9 mouse cellular contexts compared by ENCODE assay signal in genomic region chr9:114057090-114057796, GRCm38 (mm10). TPM values are rescaled to one million over a fixed set of nuclear protein-coding genes. Genes with fewer than 3 reads are reported as not detected.
DNase-seq lines count a peak whose midpoint lies in the region; ATAC-seq and TF ChIP-seq lines count a peak whose summit lies in the region.
"Had no signal": no experiment of that assay in that cellular context is flagged by ENCODE, and none has a peak within 500 bp of the region (broad histone marks: within the 10 kb centered on the region; RNA-seq: fewer than 3 reads in every experiment).

Gene Susd5, plus strand, starts transcription at chr9:114057140.

- no peak for TF ChIP-seq CTCF in C2C12 (IDR thresholded peaks at IDR 0.05; ENCODE audit: control insufficient read depth, insufficient read depth, insufficient read length)

- peaks cover 43% of the 10 kb centered on the region for H3K27me3 ChIP-seq in heart, embryonic 14.5 days (ENCODE audit: control insufficient read depth, insufficient read depth, low read length)
- no peaks in the 10 kb centered on the region for H3K27me3 ChIP-seq in C2C12 (ENCODE audit: control insufficient read depth, insufficient read depth, insufficient read length)
- peaks cover 46% of the 10 kb centered on the region for H3K27me3 ChIP-seq in embryonic facial prominence, embryonic 12.5 days
- peaks cover 30% of the 10 kb centered on the region for H3K27me3 ChIP-seq in limb, embryonic 11.5 days (ENCODE audit: control insufficient read depth, insufficient read depth, low read length)
- peaks cover 35% of the 10 kb centered on the region for H3K27me3 ChIP-seq in stomach, embryonic 15.5 days (replicated peaks)

- 0 out of 2 replicates have a peak, but pooled peaks have one; percentile 47 for ATAC-seq in heart, embryonic 14.5 days (ENCODE audit: insufficient number of reproducible peaks, insufficient read depth, low FRiP score, low read depth)
- peak; percentile 76; the same call in 1 of the 2 replicates for ATAC-seq in embryonic facial prominence, embryonic 12.5 days (ENCODE audit: insufficient number of reproducible peaks, insufficient read depth, low FRiP score, low TSS enrichment)
- peak; percentile 35; the same call in 1 of the 2 replicates for ATAC-seq in limb, embryonic 11.5 days (ENCODE audit: insufficient number of reproducible peaks, low FRiP score, low TSS enrichment, low read depth)
- ATAC-seq in stomach, embryonic 15.5 days (ENCODE audit: insufficient read depth, low FRiP score, low read depth), result no peak

- H3K27ac ChIP-seq in heart, embryonic 14.5 days (replicated peaks in 1 of 2; ENCODE audit: control insufficient read depth in 1 of 2, insufficient read depth in 1 of 2, low read depth in 2 of 2, low read length in 2 of 2), result no peak within 1 kb of the TSS
- H3K27ac ChIP-seq in embryonic facial prominence, embryonic 12.5 days, result no peak within 1 kb of the TSS
- H3K27ac ChIP-seq in limb, embryonic 11.5 days (replicated peaks; ENCODE audit: low read depth, low read length), result no peak within 1 kb of the TSS
- H3K27ac ChIP-seq in stomach, embryonic 15.5 days, result no peak within 1 kb of the TSS

- no peaks in the 10 kb centered on the region for H3K9me3 ChIP-seq in heart, embryonic 14.5 days (ENCODE audit: control insufficient read depth, low read length)
- H3K9me3 ChIP-seq in embryonic facial prominence, embryonic 12.5 days, result no peaks in the 10 kb centered on the region
- H3K9me3 ChIP-seq in limb, embryonic 11.5 days (ENCODE audit: control insufficient read depth, low read length), result no peaks in the 10 kb centered on the region
- H3K9me3 ChIP-seq in stomach, embryonic 15.5 days, result no peaks in the 10 kb centered on the region
- H3K9me3 ChIP-seq: G1E had no signal

- intact Hi-C loops in heart, postnatal 36 days (cut with DNase I), result no loop called here

- no peaks in the 10 kb centered on the region for H3K79me3 ChIP-seq in C2C12 (ENCODE audit: low read depth)

- peak within 1 kb of the TSS; percentile 85 for H3K4me2 ChIP-seq in heart, embryonic 14.5 days (ENCODE audit: low read length)
- peak within 1 kb of the TSS; percentile 92 for H3K4me2 ChIP-seq in embryonic facial prominence, embryonic 12.5 days (replicated peaks)
- peak within 1 kb of the TSS; percentile 84 for H3K4me2 ChIP-seq in limb, embryonic 11.5 days (ENCODE audit: low read depth, severe bottlenecking)
- peak within 1 kb of the TSS; percentile 83 for H3K4me2 ChIP-seq in stomach, embryonic 15.5 days

- H3K36me3 ChIP-seq in heart, embryonic 14.5 days (ENCODE audit: control insufficient read depth, insufficient read depth, low read length), result no peaks in the 10 kb centered on the region
- H3K36me3 ChIP-seq in C2C12 (ENCODE audit: control insufficient read depth, insufficient read depth), result no peaks in the 10 kb centered on the region
- no peaks in the 10 kb centered on the region for H3K36me3 ChIP-seq in embryonic facial prominence, embryonic 12.5 days
- H3K36me3 ChIP-seq in limb, embryonic 11.5 days (ENCODE audit: control insufficient read depth, insufficient read depth, low read length), result no peaks in the 10 kb centered on the region
- no peaks in the 10 kb centered on the region for H3K36me3 ChIP-seq in stomach, embryonic 15.5 days
- H3K36me3 ChIP-seq: G1E had no signal

- peak within 1 kb of the TSS; percentile 46 for H3K9ac ChIP-seq in heart, embryonic 14.5 days (ENCODE audit: low read length)
- H3K9ac ChIP-seq in embryonic facial prominence, embryonic 12.5 days, result peak within 1 kb of the TSS; percentile 56
- H3K9ac ChIP-seq in limb, embryonic 11.5 days (ENCODE audit: low read length), result peak within 1 kb of the TSS; percentile 47
- H3K9ac ChIP-seq in stomach, embryonic 15.5 days, result no peak within 1 kb of the TSS

- DNase-seq in heart, postnatal 36 days, result no peak
- DNase-seq in limb, embryonic 11.5 days (ENCODE audit: low spot score), result peak; percentile 56
- DNase-seq in ovary, adult 18-20 months (ENCODE audit: low spot score), result no peak
- no peak for DNase-seq in spleen, adult 12 weeks (ENCODE audit: low spot score)

- peak within 1 kb of the TSS; percentile 30 for H3ac ChIP-seq in C2C12 (ENCODE audit: control insufficient read depth, insufficient read length, low read depth)

- under 1% methylated on average over 60 of the region's 60 CpGs for WGBS in heart, embryonic 14.5 days
- 1% methylated on average over 60 of the region's 60 CpGs for WGBS in embryonic facial prominence, embryonic 12.5 days
- WGBS in limb, embryonic 11.5 days, result under 1% methylated on average over 60 of the region's 60 CpGs
- WGBS in stomach, embryonic 15.5 days, result 2% methylated on average over 58 of the region's 60 CpGs

- H3K79me2 ChIP-seq in C2C12 (ENCODE audit: control insufficient read depth, insufficient read depth), result no peaks in the 10 kb centered on the region

- H3K4me1 ChIP-seq in heart, embryonic 14.5 days (ENCODE audit: control insufficient read depth in 2 of 2, insufficient read depth in 2 of 2, low read length in 2 of 2), result no peaks in the 10 kb centered on the region; a peak in 1 of 4 replicates
- no peaks in the 10 kb centered on the region for H3K4me1 ChIP-seq in embryonic facial prominence, embryonic 12.5 days
- H3K4me1 ChIP-seq in limb, embryonic 11.5 days (ENCODE audit: control insufficient read depth, insufficient read depth, low read length), result 0 out of 2 replicates have a peak, but pooled peaks cover 2% of the 10 kb centered on the region
- peaks cover 8% of the 10 kb centered on the region for H3K4me1 ChIP-seq in stomach, embryonic 15.5 days

- peak within 1 kb of the TSS; percentile 47 for H3K4me3 ChIP-seq in heart, embryonic 14.5 days (ENCODE audit: control insufficient read depth in 1 of 2, insufficient read depth in 1 of 2, low read depth in 1 of 2, low read length in 2 of 2)
- no peak within 1 kb of the TSS for H3K4me3 ChIP-seq in C2C12 (ENCODE audit: insufficient read depth, poor library complexity, severe bottlenecking)
- H3K4me3 ChIP-seq in embryonic facial prominence, embryonic 12.5 days, result peak within 1 kb of the TSS; percentile 54
- H3K4me3 ChIP-seq in limb, embryonic 11.5 days (ENCODE audit: low read depth, low read length), result peak within 1 kb of the TSS; percentile 47
- peak within 1 kb of the TSS; percentile 41 for H3K4me3 ChIP-seq in stomach, embryonic 15.5 days (replicated peaks)

TF ChIP-seq in C2C12, 6 proteins besides CTCF, POLR2A, EP300 and RAD21:
- TF ChIP-seq MYOD1 (IDR thresholded peaks at IDR 0.05; ENCODE audit: control insufficient read depth, insufficient read length, low read depth) (no peak), FOSL1 (IDR thresholded peaks at IDR 0.05; ENCODE audit: insufficient read depth, low read length, poor library complexity, severe bottlenecking) (no peak), USF1 (IDR thresholded peaks at IDR 0.05; ENCODE audit: low read depth) (no peak), MAX (IDR thresholded peaks at IDR 0.05) (no peak)

RNA-seq across cellular contexts. Expression of gene Susd5, which starts in this region (rescaled TPM):
- polyA plus RNA-seq in heart, embryonic 14.5 days (2014; fragmentation: Nextera tagmentation; extraction: Ambion mirVana), result 0.08 and 0.34 TPM in 2 replicates
- 1 to 10 TPM; 1.2 to 1.4 TPM for total RNA-seq in heart, postnatal 36 days (2021)
- 0.50 TPM for polyA plus RNA-seq in C2C12 (2012; fragmentation: generic; extraction: Trizol)
- polyA plus RNA-seq in embryonic facial prominence, embryonic 12.5 days (2016; fragmentation: Nextera tagmentation; extraction: Ambion mirVana), result 6.4 and 9.2 TPM in 2 replicates
- 0.64 and 1.7 TPM in 2 replicates for polyA plus RNA-seq in limb, embryonic 11.5 days (2014; fragmentation: Nextera tagmentation; extraction: Ambion mirVana)
- 0.31 and 0.33 TPM in 2 replicates for polyA plus RNA-seq in stomach, embryonic 15.5 days (2015; fragmentation: Nextera tagmentation; extraction: Ambion mirVana)
- polyA plus RNA-seq: G1E had no signal

Comparison
In these comparisons a context has a peak if more than half of its experiments do, and no peak if none do; other contexts are left out.
1. Peak in ATAC-seq, H3K4me3 ChIP-seq, H3K9ac ChIP-seq and H3K4me2 ChIP-seq in heart, embryonic 14.5 days; RNA of the gene not detected or under 1 TPM.